Mouse (Mus musculus): ENCODE results near the gene Lrp1. TPM values are rescaled to one million over a fixed set of nuclear protein-coding genes. Genes with fewer than 3 reads are reported as not detected.

Gene Lrp1
- polyA plus RNA-seq, 1 experiment from 2014 or later, result 99.4 TPM

DNA sequence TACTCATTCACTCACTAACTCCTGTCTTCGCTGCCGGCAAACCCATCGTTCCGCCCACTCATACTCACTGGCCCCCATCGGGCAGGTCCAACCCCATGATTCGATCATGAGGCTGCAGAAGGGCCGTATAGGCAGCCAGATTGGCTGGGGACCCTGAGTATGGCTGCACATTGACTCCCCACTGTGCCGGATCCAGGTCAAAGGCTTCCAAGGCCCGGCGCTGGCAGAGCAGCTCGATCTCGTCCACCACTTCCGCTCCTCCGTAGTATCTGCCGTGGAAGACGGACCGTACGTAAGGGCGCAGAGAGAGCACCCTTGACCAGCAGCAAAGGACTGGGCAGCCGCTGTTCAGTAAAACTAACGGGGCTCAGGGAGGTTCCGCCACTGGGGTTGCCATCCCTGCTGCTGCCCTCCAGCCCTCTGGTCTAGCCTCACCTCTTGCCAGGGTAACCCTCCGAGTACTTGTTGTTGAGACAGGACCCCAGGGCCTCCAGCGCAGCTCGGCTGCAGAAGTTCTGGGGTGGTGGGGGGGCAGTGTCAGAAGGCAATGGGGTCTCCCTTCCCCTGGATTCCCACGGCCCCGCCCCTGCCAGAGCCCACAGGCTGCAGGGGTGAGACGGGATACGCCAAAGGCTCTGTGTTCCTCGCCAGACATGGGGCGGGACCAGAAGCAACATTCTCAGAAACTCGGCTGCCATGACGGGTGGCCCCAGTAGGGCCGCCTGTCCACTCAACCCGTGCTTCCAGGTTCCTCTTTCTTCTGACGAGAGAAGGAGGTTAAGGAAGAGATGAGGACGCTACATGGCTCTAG is 100.8 kb downstream of the Lrp1 start:
- Histone ChIP-seq H3K4me1 (replicated peaks) (peaks cover 55% of the 10 kb centered on the region), H3K9ac (replicated peaks) (no peak overlapping the region), H3K27me3 (peaks cover 60% of the 10 kb centered on the region), H3K9me3 (no peaks in the 10 kb centered on the region), H3K27ac (no peak overlapping the region), H3K4me3 (replicated peaks) (no peak overlapping the region), H3K36me3 (peaks cover 22% of the 10 kb centered on the region), H3K4me2 (replicated peaks) (0 out of 2 replicates have a peak overlapping the region, but pooled peaks have one; percentile 85)
- ATAC-seq, result no peak
- WGBS, result 94% methylated on average over 37 of the region's 37 CpGs

DNA sequence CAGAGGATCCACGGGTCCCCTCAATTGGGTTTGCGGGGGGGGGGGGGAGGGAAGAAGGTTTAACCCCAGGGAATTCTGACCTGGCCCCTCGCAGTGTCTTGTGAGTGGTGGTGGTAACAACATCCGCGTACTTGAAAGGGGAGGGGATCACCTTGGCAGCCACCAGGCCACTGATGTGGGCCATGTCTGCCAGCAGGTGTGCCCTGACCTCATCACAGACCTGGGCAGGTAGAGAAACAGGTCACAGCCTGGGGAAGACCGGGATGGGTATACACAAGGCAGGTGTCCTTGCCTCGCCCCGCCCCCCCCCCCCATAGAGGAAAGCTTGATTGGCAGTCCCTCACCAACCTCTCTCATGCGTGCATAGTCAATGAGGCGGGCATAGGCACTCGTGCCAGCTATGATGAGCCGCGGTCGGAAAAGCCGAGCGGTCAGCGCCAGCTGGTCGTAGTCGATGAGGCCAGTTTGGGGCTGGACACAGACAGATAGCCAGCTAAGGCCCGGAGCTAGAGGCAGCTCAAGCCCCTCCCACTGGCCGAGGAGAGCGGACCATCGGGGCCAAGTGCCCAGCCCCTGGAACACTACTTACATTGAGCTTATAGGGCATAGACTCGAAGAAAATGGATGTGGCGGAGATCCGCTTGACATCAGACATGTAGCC is 101.8 kb downstream of the Lrp1 start:
- H3K9me3 ChIP-seq, result no peaks in the 10 kb centered on the region
- no peak overlapping the region for H3K9ac ChIP-seq (replicated peaks)
- no peak for ATAC-seq
- no peak overlapping the region for H3K4me3 ChIP-seq (replicated peaks)
- peaks cover 22% of the 10 kb centered on the region for H3K36me3 ChIP-seq
- peaks cover 60% of the 10 kb centered on the region for H3K27me3 ChIP-seq
- 95% methylated on average over 25 of the region's 26 CpGs for WGBS
- H3K27ac ChIP-seq, result no peak overlapping the region
- H3K4me1 ChIP-seq (replicated peaks), result peaks cover 55% of the 10 kb centered on the region
- H3K4me2 ChIP-seq (replicated peaks), result no peak overlapping the region

DNA sequence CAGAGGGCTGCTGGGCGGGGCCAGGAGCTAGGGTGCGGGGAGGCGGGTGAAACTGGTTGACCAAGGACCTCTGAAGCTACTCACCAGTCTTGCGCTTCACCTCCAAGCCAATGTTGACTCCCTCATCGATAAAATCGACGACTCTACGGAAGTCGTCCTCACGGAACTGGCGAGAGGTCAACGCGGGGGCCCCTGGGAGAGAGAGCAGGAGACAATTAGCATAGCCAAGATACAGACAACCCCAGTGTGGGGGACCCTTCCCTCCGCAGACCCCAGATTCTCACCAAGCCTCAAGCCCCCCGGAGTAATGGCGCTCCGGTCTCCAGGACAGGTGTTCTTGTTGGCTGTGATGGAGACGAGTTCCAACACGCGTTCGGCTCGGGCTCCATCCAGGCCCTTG is 103.0 kb downstream of the Lrp1 start:
- ATAC-seq, result no peak
- Histone ChIP-seq H3K4me1 (replicated peaks) (peaks cover 65% of the 10 kb centered on the region), H3K27ac (no peak overlapping the region), H3K36me3 (peaks cover 22% of the 10 kb centered on the region), H3K9me3 (no peaks in the 10 kb centered on the region), H3K4me3 (replicated peaks) (no peak overlapping the region), H3K4me2 (replicated peaks) (no peak overlapping the region), H3K27me3 (peaks cover 54% of the 10 kb centered on the region), H3K9ac (replicated peaks) (no peak overlapping the region)
- 95% methylated on average over 22 of the region's 22 CpGs for WGBS

DNA sequence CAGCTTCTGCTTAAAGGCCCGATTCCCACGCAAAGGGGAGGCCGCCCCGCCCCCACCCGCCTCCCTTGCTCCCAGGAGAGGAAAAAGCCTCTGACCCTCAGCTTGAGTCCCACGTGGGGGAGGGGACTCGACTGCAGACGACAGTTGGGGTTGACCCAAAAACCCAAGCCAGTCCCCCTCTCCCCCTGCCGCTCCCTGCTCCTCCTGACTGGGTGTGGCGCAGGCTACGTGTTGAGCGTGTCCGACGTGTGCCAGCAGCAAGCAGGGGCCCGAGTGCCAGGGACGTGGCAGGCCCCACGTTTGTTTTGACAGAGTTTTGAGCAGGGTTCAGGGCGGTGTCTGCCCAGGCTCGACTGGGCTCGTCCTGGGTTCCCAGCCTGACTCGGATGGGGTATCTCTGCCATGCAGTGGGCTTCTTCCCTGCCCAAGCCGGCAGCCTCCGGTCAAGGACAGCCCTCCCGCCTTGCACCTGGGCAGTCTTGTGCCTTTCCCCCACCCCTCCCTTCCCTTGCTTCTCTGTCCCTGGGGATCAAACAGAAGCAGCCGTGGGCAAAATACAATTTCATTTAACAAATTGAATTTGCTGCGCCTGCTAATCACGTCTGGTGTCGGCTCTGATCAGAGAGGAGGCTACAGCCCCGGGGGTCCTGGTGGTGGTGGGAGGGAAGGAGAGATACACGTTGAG is 104.2 kb downstream of the Lrp1 start:
- 6% methylated on average over 30 of the region's 30 CpGs for WGBS
- Histone ChIP-seq H3K36me3 (peaks cover 22% of the 10 kb centered on the region), H3K9me3 (no peaks in the 10 kb centered on the region), H3K27me3 (peaks cover 54% of the 10 kb centered on the region), H3K4me2 (replicated peaks) (peak overlapping the region; percentile 42), H3K4me1 (replicated peaks) (peaks cover 72% of the 10 kb centered on the region), H3K27ac (no peak overlapping the region), H3K4me3 (replicated peaks) (no peak overlapping the region), H3K9ac (replicated peaks) (no peak overlapping the region; the same call in 1 of the 2 replicates)
- ATAC-seq, result no peak

DNA sequence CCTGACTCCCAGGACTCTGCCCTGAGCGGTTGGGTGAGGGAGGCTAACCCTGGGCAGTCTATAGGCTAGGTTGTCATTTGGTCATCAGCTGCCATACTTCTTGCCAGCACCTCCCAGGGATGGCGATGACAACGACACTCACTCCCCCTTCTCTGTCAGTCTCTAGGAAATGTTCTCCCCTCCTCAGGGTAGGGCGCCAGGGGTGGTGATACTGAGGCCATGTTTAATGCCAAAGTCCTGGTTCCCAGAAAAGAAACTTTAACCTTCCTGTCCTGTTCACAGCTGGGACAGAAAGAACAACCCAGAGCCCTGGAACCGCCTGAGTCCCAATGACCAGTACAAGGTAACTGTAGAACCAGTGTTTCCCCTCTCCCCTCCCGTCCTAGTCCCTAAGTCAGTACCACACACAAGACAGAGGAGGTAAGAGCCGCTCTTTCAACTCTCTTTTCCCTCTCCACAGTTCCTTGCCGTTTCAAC is 104.9 kb downstream of the Lrp1 start:
- H3K27ac ChIP-seq, result peak overlapping the region; percentile 6; the same call in 1 of the 2 replicates
- peak overlapping the region; percentile 42 for H3K4me2 ChIP-seq (replicated peaks)
- WGBS, result 17% methylated on average over 8 of the region's 8 CpGs
- no peaks in the 10 kb centered on the region for H3K9me3 ChIP-seq
- 0 out of 2 replicates have a peak overlapping the region, but pooled peaks have one; percentile 16 for H3K9ac ChIP-seq (replicated peaks)
- no peak overlapping the region for H3K4me3 ChIP-seq (replicated peaks)
- H3K4me1 ChIP-seq (replicated peaks), result peaks cover 72% of the 10 kb centered on the region
- H3K36me3 ChIP-seq, result peaks cover 22% of the 10 kb centered on the region
- peaks cover 54% of the 10 kb centered on the region for H3K27me3 ChIP-seq
- no peak for ATAC-seq

DNA sequence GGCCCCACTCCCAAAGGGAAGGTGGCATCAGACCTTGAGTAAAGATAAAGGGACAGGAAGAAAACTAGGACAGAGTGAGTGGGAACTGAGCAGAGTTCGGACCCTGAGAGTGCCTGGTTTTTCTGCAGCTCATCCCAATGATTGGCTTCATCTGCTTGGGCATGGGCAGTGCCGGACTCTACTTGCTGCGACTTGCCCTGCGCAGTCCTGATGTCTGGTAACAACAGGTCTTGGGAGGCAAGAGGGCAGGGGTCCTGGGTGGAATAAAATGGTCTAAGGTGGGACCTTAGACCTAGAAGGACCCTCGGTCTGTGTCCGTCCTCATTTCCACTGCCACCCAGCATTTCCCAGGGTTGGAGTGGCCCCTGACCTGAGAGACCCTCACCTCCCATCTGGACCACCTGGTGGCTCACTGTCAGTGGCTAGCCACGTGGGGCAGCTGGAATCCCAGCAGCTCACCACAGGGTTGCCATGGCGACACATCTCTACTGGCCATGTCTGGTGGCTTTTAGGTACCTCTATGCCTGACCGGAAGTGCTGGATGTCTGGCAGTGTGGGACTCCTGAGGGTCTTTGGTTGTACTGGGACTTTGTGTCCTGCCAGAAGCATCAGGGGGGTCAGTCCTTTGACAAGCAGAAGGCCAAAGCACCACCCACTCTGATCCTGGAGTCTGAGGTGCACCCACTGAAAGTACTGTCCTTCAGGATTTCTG is 105.5 kb downstream of the Lrp1 start:
- WGBS, result 24% methylated on average over 9 of the region's 9 CpGs
- Histone ChIP-seq H3K36me3 (peaks cover 22% of the 10 kb centered on the region), H3K4me3 (replicated peaks) (no peak overlapping the region), H3K4me1 (replicated peaks) (peaks cover 72% of the 10 kb centered on the region), H3K9me3 (no peaks in the 10 kb centered on the region), H3K27me3 (peaks cover 49% of the 10 kb centered on the region), H3K27ac (no peak overlapping the region), H3K4me2 (replicated peaks) (no peak overlapping the region; the same call in 1 of the 2 replicates), H3K9ac (replicated peaks) (0 out of 2 replicates have a peak overlapping the region, but pooled peaks have one; percentile 16)
- no peak for ATAC-seq

DNA sequence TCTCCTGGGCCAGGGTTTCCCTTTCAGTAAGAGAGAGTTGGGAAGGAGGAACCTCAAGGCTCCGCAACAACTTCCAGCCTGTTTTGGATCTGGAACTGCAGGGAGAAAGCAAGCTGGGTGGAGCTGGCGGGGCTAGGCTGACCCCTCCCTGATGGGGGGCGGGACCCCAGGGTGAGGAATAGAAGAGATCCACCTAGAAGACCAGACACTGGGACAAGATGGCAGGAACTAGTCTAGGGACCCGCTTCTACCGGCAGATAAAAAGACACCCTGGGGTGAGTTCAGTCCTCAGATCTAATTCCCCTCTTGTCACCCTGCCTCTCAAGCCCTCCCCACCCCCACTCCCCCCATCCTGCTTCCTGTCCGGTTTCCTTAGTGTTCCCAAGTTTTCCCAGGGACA is 106.2 kb downstream of the Lrp1 start, which contains the start of gene Ndufa4l2:
TSS of gene Ndufa4l2 (plus strand) at position 204 of the 400 bp plus-strand sequence.
- peaks cover 78% of the 10 kb centered on the region for H3K4me1 ChIP-seq (replicated peaks)
- H3K36me3 ChIP-seq, result peaks cover 19% of the 10 kb centered on the region
- no peak for ATAC-seq
- peaks cover 47% of the 10 kb centered on the region for H3K27me3 ChIP-seq
- peak within 1 kb of the TSS; percentile 16; the same call in 1 of the 2 replicates for H3K9ac ChIP-seq (replicated peaks)
- H3K27ac ChIP-seq, result peak within 1 kb of the TSS; percentile 97
- 14% methylated on average over 6 of the region's 6 CpGs for WGBS
- H3K9me3 ChIP-seq, result no peaks in the 10 kb centered on the region
- no peak within 1 kb of the TSS; the same call in 1 of the 2 replicates for H3K4me3 ChIP-seq (replicated peaks)
- peak within 1 kb of the TSS; percentile 82 for H3K4me2 ChIP-seq (replicated peaks)

DNA sequence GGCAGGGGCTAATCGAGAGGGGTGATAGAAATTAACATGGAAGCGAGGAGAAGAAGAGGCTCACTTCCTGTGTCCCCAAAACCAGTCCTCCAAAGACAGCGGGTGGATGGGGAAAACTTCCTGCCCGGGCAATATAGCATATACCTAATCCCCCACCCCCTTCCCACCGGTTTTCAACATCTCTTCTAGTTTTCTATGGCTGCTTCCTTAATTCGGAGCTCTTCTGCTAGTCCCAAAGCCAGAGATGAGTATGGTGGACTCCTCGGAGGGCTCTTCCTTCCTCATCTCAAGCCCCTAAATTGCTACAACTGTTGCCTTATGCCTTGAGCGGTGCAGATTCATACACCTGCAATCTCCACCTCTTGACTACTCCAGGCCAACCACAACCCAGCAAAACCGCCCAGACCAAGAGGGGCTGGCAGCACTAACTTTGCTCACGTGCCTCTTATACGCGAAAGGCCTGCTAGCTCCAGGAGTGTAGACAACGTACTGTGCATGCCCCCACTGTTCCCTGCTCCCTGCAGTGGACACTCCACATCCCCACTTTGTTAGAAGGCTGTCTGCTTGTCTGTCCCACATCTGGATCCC is 106.7 kb downstream of the Lrp1 start:
- peaks cover 18% of the 10 kb centered on the region for H3K36me3 ChIP-seq
- H3K4me1 ChIP-seq (replicated peaks), result peaks cover 83% of the 10 kb centered on the region
- no peak overlapping the region for H3K4me3 ChIP-seq (replicated peaks)
- ATAC-seq, result no peak
- H3K9ac ChIP-seq (replicated peaks), result no peak overlapping the region; the same call in 1 of the 2 replicates
- peak overlapping the region; percentile 97; the same call in 1 of the 2 replicates for H3K27ac ChIP-seq
- H3K4me2 ChIP-seq (replicated peaks), result peak overlapping the region; percentile 82
- no peaks in the 10 kb centered on the region for H3K9me3 ChIP-seq
- H3K27me3 ChIP-seq, result peaks cover 47% of the 10 kb centered on the region
- WGBS, result 14% methylated on average over 13 of the region's 13 CpGs

DNA sequence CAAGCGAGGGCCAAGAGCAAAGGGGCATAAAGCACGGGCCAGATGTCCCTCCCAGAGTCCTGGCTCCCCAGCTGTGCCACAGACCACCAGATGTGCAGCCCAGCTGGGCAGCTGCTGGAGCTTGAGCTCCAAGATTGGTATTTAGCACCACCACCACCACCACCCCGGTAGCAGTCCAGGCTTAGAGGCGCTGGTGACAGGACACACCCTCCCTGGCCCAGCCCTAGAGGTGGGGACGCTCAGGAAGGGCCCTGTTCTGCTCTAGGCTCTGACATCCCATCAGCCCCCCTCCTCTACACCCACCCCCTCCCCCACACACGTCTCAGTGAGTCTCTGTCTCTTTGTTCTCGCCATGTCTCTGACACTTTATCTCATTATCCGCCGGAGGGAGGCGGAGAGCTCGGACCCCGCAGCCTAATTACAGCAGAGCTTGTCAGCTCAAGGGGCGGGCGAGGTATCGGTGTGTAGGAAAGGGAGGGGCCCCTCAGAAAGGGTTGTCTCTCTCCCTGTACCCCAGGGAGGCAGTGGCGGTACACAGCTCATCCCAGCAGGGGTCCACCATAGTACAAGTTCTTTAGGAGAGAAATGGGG is 107.4 kb downstream of the Lrp1 start:
- Histone ChIP-seq H3K9me3 (no peaks in the 10 kb centered on the region), H3K36me3 (peaks cover 12% of the 10 kb centered on the region), H3K27me3 (peaks cover 44% of the 10 kb centered on the region), H3K4me2 (replicated peaks) (peak overlapping the region; percentile 82), H3K4me3 (replicated peaks) (peak overlapping the region; percentile 45), H3K4me1 (replicated peaks) (peaks cover 88% of the 10 kb centered on the region), H3K27ac (peak overlapping the region; percentile 97), H3K9ac (replicated peaks) (peak overlapping the region; percentile 43; the same call in 1 of the 2 replicates)
- ATAC-seq, result peak; percentile 17; the same call in 1 of the 2 replicates
- WGBS, result under 1% methylated on average over 16 of the region's 16 CpGs

DNA sequence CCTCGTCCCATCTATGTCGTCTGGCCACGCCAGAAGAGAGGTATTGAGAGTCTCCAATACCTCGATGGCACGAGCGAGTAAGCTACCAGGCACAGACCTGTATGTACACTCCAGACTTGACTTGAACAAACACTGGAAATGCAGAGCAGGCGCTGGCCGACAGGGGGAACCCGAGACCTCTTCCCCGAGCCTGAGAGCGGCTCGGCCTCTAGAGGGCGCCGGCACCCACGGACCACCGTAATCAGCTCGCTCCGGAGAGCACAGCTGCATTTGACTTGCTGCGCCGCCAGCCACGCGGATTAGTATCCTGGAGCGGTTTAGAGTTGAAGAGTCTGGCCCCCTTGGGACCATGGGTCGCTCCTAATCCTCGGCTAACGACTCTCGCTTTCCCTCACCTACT is 108.1 kb downstream of the Lrp1 start:
- Histone ChIP-seq H3K4me2 (replicated peaks) (peak overlapping the region; percentile 82), H3K36me3 (peaks cover 4% of the 10 kb centered on the region; the same call in 1 of the 2 replicates), H3K4me1 (replicated peaks) (peaks cover 96% of the 10 kb centered on the region), H3K9me3 (no peaks in the 10 kb centered on the region), H3K27ac (peak overlapping the region; percentile 97), H3K27me3 (peaks cover 36% of the 10 kb centered on the region), H3K9ac (replicated peaks) (peak overlapping the region; percentile 70), H3K4me3 (replicated peaks) (peak overlapping the region; percentile 45)
- ATAC-seq, result peak; percentile 32
- WGBS, result under 1% methylated on average over 27 of the region's 27 CpGs

Data from midbrain, embryonic 13.5 days (tissue).